Mouse (Mus musculus): Measurements from ENCODE around the gene Klhl11.
A peak's percentile ranks its signal among the peaks of the same experiment; 100 is the strongest.

Gene Klhl11

DNA sequence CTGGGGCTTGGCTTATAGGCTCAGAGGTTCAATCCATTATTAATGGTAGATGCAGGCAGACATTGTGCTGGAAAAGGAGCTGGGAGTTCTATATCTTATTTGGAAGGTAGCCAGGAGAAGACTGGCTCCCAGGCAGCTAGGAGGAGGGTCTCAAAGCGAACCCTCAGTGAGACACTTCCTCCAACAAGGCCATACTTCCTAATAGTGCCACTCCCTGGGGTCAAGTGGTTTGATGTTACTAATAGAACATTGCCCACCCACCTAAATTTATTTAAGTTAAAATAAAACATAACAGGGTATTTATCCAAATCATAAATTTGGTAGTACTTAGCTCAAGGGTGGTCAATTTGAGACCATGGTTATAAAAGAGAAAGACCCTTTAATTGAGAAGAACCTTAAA lies 6.7 kb downstream of the Klhl11 start:
- DNase-seq = no peak

DNA sequence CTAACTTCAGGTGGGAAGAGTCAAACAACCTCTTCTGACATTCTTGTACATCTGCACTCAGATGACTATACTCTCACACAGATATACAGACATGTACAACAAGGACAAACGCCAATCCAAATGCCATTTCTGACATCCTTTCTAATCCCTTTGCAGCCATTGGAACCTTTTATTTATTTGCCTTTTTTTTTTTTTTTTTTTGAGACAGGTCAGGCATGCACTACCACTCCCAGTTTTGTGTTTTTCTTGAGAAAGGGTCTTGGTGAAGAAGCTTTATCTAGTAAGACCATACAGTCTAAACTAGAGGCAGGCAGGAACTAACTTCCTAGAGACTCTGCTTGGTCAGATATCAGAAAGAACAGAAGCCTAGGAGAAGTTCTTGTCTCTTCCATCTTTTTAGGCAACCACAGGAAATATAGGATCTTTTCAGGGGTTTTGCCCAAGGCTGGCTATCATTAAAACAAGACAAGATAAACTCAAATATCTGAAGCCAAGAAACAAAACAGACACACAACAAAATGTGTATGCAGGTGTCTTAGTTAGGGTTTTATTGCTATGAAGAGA lies 7.2 kb downstream of the Klhl11 start:
- DNase-seq = no peak

DNA sequence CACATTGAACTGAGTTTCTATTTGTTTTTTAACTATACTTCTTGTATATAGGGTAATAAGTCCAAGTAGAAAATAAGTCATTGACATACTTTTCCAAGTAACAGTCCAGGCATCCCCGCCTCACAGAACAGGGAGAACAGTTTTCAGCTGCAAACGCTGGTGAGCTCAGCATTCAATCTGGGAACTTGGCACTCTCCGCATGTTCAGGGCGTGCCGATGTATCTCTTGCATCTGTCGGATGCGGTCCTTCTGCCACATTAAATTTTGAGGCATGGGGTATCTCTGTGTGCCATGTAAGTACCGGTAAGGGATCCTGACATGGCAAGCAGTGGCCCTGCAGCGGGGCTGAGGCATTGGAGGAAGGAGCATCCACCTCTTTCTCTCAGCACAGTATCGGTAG lies 9.8 kb downstream of the Klhl11 start:
- no peak for DNase-seq

DNA sequence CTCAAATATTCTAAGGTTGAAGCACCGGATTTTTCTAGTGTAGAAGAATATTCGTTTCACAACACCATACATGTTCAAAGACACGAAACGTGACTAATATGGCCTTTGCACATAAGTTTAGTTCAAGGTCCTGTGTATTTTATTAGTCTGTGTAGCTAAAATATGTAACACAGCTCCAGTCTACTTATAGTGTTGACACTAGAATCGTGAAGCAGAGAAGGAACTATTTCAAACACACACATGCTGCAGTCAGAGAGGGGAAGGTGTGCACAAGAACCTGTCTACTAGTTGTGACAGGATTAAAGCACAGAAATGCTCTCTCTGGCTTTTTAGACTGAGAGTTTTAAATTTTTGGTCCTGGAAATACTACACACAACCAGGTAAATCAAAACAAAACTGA lies 14.8 kb downstream of the Klhl11 start:
- no peak for DNase-seq

DNA sequence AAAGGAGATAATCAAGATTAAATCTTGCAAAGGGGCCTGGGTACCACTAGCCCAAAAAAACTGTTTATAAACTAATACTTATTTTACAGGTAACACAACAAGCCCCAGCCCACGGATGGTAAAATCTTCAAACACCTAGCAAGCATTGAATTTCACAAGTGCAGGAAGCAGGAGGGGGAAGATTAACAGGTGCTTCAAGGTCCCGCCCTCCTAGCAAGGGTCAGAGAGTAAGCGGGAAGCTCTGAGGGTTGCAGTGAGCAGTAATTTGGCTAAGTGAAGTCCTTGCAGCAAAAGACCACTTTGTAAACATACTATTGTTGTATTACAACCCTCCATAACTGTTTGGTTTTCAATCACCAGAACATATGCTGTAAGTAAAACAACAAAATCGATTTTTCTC lies 15.3 kb downstream of the Klhl11 start:
- no peak for DNase-seq

DNA sequence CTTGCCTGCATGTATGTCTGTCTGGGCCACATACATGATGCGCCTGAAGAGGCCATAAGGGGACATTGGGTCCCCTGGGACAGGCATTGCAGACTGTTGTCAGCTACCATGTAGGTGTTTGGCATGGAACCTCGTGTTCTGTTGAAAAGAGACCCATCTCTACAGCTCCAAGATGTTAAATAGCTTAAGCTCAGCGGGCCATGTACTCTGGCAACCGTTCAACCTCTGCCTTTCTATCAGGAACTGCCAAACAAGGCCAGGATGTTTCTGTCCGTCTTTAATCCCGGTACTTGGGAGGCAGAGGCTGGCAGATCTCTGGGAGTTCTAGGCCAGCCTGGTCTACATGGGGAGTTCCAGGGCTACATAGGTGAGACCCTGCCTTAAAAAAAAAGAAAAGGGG lies 29.9 kb downstream of the Klhl11 start:
- no peak for DNase-seq

DNA sequence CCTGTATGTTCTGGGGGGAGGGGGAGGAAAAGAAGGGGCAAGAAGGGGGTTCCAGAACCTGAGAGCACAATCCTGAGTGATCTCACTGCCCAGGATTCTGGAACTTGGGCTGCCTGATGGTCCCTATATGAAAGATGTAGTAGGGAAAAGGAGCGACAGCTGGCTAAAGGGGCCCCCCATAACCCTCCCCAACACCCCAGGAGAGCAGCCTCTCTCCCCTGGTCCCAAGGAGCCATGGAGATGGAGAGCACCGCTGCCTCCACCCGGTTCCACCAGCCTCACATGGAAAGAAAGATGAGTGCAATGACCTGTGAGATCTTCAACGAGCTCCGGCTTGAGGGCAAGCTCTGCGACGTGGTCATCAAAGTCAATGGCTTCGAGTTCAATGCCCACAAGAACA lies 30.7 kb downstream of the Klhl11 start, which contains the start of the genes Nt5c3b and Klhl10:
Gene Nt5c3b (minus strand): TSS at position 12 of the 400 bp plus-strand sequence.
Gene Klhl10 (plus strand): TSS at position 121 of the 400 bp plus-strand sequence.
- no peak for DNase-seq

DNA sequence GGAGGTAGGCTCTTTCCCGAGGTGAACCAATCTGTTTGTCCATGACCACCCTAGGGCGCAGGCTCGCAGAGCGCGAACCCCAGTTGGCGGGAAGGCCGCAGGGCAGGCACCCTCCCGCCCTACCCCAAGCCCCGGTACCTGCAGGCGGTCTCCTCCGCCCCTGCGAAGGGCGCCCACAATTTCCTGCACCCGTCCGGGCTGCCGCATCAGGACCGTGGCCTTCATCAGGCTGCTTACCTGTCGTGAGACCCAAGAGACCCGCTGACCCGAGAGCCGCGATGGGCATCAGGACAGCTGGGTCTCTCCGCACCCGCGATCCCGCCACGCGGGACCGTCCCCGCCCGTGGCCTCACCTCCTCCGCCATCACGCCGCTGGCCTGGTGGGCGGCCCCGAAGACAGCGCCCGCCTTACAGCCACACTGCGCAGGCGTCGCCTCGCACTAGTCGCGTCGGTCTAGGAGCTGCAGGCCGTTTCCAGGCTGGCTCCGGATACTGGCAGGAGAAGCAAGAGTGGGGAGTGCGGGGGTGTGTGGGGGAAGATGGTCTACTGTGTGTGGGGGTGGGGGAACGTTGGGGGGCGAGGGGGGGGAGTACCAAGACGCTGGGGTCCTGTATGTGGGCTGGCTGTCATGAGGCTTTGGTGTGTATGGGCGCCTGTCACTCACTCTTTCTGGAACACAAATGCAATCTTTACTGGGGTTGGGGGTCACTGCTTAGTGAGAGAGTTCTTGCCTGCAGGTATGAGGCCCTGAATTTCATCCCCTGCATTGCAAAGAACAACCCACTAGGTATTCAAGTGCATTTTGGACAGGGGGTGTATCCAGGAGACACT lies 31.6 kb downstream of the Klhl11 start:
- DNase-seq = peak; percentile 87

DNA sequence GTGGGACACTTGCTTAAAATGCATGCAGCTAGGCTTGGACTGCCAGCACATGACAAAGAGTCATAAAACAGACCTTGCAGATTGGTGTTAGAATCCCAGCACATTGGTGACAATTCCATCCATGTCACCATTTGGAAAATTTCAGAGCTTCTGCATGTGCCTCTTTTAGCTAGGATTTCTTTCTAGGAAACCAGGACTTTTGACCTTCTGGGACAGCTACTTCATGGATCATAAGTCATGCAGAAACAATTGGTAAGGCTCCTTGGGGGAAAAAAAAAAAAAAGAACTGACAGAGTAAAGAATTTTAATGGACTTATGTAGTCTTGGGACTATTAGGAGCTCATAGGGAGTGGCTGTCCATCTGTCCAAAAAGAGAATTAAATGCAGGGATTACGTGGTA lies 34.6 kb downstream of the Klhl11 start:
- no peak for DNase-seq

DNA sequence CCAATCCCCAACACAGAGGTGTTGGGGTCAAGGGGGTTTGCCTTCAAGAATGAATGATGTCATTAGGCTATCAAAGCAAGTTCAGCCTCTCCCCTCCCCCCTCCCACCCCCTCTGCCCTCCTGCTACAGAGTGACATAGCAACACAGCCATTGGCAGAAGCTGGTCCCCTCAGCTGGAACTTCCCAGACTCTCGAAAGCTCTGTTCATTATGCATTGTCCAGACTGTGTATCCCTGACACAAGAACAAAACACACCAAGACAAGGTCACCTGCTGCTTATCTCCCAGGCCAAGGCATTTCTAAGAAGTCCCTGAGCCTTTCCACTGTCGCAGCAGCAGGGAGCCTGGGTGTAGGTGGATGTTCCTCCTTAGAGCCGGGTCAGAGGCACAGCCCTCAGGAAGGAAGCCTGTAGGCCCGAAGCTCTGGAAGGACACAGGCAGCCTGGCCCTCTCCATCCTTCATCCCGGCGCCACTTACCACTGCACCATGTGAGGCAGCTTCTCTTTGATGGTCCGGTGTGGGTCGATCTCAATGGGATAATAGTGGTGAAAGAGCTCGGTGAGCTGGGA lies 36.8 kb downstream of the Klhl11 start:
- no peak for DNase-seq

DNA sequence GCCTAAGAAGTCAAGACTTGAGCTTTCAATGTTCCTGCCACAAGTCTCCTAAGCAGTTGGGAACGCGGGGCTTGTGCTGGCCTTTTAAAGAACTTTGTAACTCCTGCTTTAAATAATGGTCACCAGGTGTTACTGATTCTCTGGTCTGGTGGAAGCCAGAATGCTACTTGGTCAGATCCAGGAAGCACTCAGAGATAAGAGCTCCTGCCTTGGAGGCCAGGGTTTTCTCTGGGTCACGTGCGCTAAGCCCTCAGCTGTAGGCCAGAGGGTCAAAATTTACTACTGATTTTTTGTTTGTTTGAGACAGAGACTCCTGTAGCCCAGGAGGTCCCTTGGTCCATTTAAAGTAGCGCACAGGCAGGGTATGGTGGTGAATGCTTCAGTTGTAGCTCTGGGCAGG lies 40.5 kb downstream of the Klhl11 start:
- DNase-seq = no peak

DNA sequence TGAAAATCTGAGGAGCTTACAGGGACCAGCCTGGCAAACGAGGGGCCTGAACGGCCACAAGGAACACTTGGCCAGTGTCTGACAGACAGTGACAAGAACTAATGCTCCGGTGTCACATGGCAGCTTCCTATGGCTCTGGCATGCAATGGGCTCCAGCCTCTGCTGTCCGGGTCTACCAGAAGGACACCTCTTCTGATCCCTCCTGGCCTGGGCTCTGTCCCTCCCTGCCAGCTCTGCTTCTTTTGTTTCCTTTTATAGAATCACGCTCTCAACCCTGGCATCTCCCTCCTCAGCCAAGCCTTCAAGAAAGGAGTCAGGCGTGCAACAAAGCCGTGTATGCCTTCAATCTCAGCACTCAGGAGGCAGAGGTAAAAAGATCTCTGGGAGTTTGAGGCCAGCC lies 42.5 kb downstream of the Klhl11 start:
- no peak for DNase-seq

DNA sequence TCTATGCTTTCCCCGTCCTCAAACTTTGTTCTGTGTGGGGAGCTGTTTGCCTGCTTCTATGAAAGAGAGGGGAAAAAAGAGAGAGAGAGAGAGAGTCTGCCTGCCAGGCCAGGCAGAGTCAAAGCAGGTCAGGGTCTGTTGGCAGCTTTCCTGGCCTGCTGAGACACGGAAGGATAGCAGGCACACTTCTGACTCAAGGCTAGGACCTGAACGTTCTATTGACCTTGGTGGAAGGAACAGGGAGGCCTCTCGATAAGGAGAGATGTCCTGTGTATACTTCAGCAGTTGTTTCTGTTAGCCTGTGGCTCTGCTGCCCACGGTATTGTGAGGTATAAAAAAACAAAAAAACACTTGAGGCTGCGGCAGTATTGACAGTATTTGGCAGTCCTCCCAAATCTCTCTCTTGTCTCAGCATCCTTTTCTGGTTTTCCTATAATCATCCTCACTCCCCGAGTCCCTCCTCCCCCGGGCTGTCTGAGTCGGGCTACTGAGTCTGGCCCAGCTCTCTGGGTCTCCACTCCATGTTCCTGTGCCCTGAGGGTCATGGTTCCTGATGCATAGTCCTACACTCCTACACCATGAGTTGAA lies 43.8 kb downstream of the Klhl11 start:
- no peak for DNase-seq

DNA sequence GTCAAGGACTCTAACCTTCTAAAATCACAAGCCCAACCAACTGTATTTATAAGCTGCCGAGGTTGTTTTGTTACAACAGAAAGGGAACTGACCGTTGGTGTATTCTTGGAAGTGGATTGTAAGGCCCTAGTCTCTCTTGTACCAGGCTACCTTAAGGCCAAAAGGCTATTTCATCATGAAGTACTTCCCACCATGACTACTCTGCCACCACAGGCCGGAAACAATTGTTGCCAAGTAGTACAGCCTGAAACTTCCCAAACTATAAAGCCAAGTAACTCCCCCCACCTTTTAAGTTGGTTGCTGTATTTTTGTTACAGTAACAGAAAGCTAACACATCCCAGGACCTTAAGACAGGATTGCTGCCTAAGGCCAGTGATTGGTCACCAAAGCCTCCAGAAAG lies 45.7 kb downstream of the Klhl11 start:
- DNase-seq = no peak

DNA sequence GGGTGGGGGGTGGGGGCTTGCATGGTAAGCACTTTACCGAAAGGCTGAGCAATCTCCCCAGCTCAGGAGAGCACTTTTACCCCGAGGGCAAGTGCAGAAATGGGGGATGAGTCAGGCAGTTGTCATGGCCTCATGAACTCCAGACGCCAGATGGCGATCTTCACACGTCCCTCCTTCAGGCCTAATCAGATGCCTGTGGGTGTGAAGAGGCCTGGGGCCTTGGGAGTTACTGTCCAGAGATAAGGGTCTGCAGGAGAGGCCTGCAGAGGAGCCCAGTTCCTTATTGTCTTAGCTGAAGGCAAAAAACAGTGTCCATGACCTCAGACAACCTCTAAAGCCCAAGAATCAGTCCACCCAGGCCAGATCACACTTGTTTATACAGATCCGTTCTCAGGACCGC lies 46.7 kb downstream of the Klhl11 start:
- DNase-seq = peak; percentile 68

DNA sequence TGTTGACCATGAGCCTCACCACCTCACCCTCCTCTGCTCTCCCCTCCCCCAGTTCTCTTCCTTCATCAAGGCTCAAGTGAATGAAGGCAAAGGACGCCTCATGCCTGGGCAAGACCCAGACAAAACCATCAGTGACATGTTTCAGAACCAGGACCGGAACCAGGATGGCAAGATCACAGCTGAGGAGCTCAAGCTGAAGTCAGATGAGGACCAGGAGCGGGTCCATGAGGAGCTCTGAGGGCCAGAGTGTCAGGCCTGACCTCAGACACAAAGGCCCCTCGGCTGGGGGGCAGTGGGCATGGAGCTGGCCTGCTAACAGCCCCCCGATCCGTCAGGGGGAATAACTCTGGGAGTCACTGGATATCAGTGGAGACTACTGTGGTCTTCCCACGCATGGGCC lies 48.7 kb downstream of the Klhl11 start:
- no peak for DNase-seq

DNA sequence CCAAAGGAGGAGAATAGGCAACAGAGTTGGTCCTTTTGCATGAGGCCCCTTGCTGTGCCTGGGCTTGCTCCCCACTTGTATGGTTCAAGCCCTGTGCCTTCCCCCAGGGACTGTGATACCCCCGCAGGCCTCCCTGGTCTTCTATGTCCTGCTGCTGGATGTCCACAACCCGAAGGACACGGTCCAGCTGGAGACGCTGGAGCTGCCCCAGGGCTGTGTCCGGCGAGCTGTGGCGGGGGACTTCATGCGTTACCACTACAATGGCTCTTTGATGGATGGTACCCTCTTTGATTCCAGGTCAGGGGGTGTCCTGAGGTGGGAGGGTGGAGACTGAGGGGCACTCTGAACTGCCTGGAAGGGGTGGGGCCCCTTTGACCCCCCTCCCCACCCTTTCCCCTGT lies 51.0 kb downstream of the Klhl11 start:
- DNase-seq = no peak

DNA sequence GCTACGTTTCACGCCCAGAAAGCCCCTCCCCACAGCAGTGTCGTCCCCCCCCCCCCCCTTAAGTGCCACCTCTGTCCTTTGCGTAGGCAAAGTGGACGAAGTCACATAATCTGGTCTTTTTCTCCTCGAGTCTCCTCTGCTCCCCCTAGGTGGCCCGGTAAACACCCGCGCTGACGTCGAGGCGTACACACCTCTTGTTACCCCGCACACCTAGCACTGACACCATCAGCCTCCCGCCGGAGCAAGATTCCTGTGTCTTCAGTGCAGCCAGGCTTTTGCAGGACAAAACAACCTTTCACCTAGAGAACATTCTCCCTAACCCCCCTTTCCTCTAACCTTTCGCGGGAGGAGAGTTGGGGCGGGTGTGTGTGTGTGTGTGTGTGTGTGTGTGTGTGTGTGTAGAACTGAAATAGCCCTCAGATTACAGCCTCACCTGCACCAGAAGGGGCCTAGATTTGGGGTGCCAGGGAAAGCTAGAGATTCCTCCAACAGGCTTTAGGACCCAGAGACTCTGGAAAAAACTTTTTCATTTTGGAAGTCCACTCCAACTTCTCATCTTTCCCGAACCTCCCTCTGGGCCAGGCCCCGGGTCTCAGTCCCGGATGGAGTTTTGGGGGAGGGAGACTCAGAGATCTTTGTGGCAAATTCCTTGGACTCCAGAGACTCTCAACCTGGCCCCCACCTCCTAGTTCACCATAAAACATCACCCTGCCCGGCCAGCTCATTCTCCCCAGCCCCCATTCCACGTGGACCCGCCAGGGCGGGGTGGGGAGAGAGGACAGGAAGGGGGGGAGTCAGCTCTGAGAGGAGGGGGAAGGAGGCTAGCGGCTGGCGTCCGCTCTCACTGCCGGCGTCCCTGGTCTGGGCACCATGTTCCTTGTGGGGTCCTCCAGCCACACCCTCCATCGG lies 57.4 kb downstream of the Klhl11 start, which contains the start of gene Fkbp10:
Gene Fkbp10 (plus strand): TSS at position 784 of the 909 bp plus-strand sequence.
- peak; percentile 59 for DNase-seq

DNA sequence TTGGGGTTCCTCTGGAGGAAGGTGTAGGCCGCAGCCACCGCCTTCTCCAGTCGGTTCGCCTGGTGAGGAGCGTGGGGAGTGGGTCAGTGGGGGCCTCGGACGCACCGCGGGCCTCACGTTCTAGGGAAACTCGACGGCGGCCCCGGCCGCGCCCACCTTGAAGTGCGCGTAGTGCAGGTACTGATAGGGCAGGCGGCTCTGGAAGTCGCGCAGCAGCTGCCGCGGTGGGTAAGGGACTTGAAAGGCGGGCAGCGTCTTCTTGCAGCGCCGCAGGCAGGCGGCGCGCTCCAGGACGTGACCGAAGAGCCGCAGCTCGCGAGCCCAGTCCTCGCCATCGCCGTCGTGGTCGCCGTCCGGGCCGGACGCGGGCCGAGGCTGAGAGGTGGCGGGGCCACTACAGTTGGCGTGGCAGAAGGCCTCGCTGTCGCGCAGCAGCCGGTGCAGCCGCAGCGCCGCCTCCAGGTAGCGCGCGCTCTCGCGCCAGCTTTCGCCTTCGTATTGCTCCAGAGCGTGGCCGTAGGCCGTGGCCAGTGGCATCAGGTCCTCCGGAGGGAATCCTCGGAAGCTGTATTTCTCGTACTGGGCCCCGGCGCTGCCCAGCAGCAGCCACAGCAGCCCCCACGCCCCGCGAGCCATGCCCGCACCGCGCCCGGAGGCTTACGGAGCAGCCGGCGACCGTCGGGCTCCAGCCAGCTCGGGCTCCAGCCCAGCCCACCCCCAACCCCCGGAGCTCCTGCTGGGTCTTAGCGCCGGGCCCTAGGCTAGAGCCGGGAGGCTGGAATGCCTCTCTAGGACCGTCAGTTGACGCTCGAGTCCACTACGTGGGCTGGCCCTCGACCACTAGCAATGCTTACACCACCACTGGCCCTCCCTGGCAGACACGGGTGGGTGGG lies 58.3 kb downstream of the Klhl11 start, which contains the start of gene P3h4:
Gene P3h4 (minus strand): TSS at position 816 of the 893 bp plus-strand sequence.
- peak; percentile 89 for DNase-seq

DNA sequence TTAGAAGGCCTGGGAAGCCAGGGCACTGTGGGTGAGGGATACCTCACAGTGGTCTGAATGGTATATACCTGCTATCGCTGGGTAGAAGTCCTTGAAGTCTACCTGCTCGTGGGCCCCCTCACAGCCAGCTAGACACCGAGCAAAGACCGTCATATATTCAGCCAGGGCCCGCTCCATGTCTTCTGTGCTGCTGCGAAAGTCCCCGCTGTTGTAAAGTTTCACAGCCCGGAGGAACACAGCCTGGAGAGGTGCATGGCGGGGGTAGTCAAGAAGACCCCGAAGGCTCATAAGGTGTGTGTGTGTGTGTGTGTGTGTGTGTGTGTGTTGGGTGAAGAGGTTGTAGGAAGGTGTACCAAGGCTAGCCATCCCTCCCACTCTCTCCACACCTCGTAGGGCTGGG lies 59.0 kb downstream of the Klhl11 start:
- no peak for DNase-seq

All from cerebellum, adult 9-11 months (tissue).